Mouse (Mus musculus): ENCODE data around the gene Nepro. TPM values are rescaled to one million over a fixed set of nuclear protein-coding genes. Genes with fewer than 3 reads are reported as not detected.

Gene Nepro
- polyA plus RNA-seq, 1 experiment, result 3.9 TPM

GRCm38 (mm10) chr16:44686991-44687718 lies 36.9 kb upstream of the Nepro start:
- no peaks in the 10 kb centered on the region for H3K4me1 ChIP-seq (ENCODE audit: control insufficient read depth, insufficient read depth, low read length)
- 58% methylated on average over 20 of the region's 20 CpGs for WGBS
- TF ChIP-seq CTCF (IDR thresholded peaks at IDR 0.05; ENCODE audit: borderline replicate concordance, insufficient read depth, low read depth, low read length), result no peak
- no peak for TF ChIP-seq POLR2A (IDR thresholded peaks at IDR 0.05; ENCODE audit: borderline replicate concordance, insufficient read depth, low read length)
- peaks cover 2% of the 10 kb centered on the region; the same call in 1 of the 2 replicates for H3K27me3 ChIP-seq (ENCODE audit: control insufficient read depth, insufficient read depth, low read length)
- no peak overlapping the region for H3K27ac ChIP-seq (ENCODE audit: insufficient read depth, low read length)
- H3K4me3 ChIP-seq (replicated peaks; ENCODE audit: insufficient read depth, low read depth, low read length), result no peak overlapping the region
- no peak for DNase-seq

DNA sequence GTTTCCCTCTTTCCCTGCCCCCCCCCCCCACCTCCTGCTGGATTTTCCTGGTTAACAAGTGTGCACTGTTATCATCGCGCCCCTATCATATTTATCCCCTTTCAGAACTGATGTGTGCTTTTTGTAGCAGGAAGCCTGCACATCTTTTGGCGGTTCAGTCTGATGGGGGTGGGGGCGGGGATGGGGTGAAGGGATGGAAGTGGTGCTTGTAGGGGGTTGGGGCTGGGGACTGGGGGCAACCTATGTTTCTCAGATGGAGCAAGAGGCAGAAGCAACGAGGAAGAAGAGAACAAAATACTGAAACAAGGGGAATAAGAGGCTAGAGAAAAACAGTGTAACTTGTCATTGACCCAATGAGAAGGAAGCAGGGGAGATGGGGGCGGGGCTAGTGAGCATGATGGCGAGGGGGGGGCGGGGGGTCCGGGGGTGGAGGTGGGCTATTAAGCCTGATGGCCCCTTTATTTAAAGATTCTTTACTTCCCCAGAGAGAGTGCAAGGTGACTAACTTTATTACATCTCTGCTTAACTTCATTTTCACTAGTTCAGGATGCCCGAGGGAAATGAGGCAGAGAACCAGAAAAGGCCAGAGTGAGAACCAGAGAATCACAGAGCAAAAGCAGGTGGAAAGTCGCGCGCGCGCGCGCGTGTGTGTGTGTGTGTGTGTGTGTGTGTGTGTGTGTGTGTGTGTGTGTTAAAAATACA lies 36.2 kb upstream of the Nepro start:
- no peak overlapping the region for H3K27ac ChIP-seq (ENCODE audit: insufficient read depth, low read length)
- TF ChIP-seq POLR2A (IDR thresholded peaks at IDR 0.05; ENCODE audit: borderline replicate concordance, insufficient read depth, low read length), result no peak
- TF ChIP-seq CTCF (IDR thresholded peaks at IDR 0.05; ENCODE audit: borderline replicate concordance, insufficient read depth, low read depth, low read length), result no peak
- H3K4me1 ChIP-seq (ENCODE audit: control insufficient read depth, insufficient read depth, low read length), result no peaks in the 10 kb centered on the region
- 29% methylated on average over 18 of the region's 18 CpGs for WGBS
- H3K27me3 ChIP-seq (ENCODE audit: control insufficient read depth, insufficient read depth, low read length), result peaks cover 2% of the 10 kb centered on the region; the same call in 1 of the 2 replicates
- DNase-seq, result no peak
- H3K4me3 ChIP-seq (replicated peaks; ENCODE audit: insufficient read depth, low read depth, low read length), result no peak overlapping the region

GRCm38 (mm10) chr16:44688507-44688906 lies 35.6 kb upstream of the Nepro start:
- Histone ChIP-seq H3K27me3 (ENCODE audit: control insufficient read depth, insufficient read depth, low read length) (peaks cover 2% of the 10 kb centered on the region; the same call in 1 of the 2 replicates), H3K4me1 (ENCODE audit: control insufficient read depth, insufficient read depth, low read length) (no peaks in the 10 kb centered on the region), H3K4me3 (replicated peaks; ENCODE audit: insufficient read depth, low read depth, low read length) (no peak overlapping the region), H3K27ac (ENCODE audit: insufficient read depth, low read length) (no peak overlapping the region)
- DNase-seq, result no peak
- TF ChIP-seq CTCF (IDR thresholded peaks at IDR 0.05; ENCODE audit: borderline replicate concordance, insufficient read depth, low read depth, low read length) (no peak), POLR2A (IDR thresholded peaks at IDR 0.05; ENCODE audit: borderline replicate concordance, insufficient read depth, low read length) (no peak)
- 50% methylated on average over 4 of the region's 4 CpGs for WGBS

- TF ChIP-seq POLR2A (IDR thresholded peaks at IDR 0.05; ENCODE audit: borderline replicate concordance, insufficient read depth, low read length) (no peak), CTCF (IDR thresholded peaks at IDR 0.05; ENCODE audit: borderline replicate concordance, insufficient read depth, low read depth, low read length) (no peak)
- no peak overlapping the region for H3K4me3 ChIP-seq (replicated peaks; ENCODE audit: insufficient read depth, low read depth, low read length)
- no peaks in the 10 kb centered on the region for H3K4me1 ChIP-seq (ENCODE audit: control insufficient read depth, insufficient read depth, low read length)
- WGBS, result 94% methylated on average over 2 of the region's 2 CpGs
- no peak for DNase-seq
- H3K27me3 ChIP-seq (ENCODE audit: control insufficient read depth, insufficient read depth, low read length), result peaks cover 2% of the 10 kb centered on the region; the same call in 1 of the 2 replicates
- no peak overlapping the region for H3K27ac ChIP-seq (ENCODE audit: insufficient read depth, low read length)
Observed at GRCm38 (mm10) chr16:44690501-44690900, 33.6 kb upstream of the Nepro start.

DNA sequence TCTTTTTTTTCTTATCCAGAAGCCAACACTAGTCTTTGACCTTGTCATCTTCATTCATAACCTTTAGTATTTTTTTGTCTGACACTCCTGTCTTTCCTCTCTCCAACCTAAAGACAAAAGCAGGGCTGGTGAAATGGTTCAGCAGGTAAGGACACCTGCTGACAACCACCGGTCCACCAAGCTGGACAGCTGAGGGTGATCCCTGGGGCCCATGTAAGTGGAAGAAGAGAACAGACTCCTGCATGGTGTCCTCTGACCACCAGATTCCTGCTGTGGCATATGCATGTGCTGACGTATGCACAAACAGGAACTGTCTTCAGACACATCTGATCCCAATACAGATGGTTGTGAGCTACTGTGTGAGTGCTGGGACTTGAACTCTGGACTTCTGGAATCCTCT lies 33.0 kb upstream of the Nepro start:
- DNase-seq, result no peak
- H3K4me3 ChIP-seq (replicated peaks; ENCODE audit: insufficient read depth, low read depth, low read length), result no peak overlapping the region
- H3K4me1 ChIP-seq (ENCODE audit: control insufficient read depth, insufficient read depth, low read length), result no peaks in the 10 kb centered on the region
- H3K27ac ChIP-seq (ENCODE audit: insufficient read depth, low read length), result no peak overlapping the region
- no peak for TF ChIP-seq POLR2A (IDR thresholded peaks at IDR 0.05; ENCODE audit: borderline replicate concordance, insufficient read depth, low read length)
- TF ChIP-seq CTCF (IDR thresholded peaks at IDR 0.05; ENCODE audit: borderline replicate concordance, insufficient read depth, low read depth, low read length), result no peak
- WGBS, result 76% methylated on average over 2 of the region's 2 CpGs
- H3K27me3 ChIP-seq (ENCODE audit: control insufficient read depth, insufficient read depth, low read length), result peaks cover 2% of the 10 kb centered on the region; the same call in 1 of the 2 replicates

DNA sequence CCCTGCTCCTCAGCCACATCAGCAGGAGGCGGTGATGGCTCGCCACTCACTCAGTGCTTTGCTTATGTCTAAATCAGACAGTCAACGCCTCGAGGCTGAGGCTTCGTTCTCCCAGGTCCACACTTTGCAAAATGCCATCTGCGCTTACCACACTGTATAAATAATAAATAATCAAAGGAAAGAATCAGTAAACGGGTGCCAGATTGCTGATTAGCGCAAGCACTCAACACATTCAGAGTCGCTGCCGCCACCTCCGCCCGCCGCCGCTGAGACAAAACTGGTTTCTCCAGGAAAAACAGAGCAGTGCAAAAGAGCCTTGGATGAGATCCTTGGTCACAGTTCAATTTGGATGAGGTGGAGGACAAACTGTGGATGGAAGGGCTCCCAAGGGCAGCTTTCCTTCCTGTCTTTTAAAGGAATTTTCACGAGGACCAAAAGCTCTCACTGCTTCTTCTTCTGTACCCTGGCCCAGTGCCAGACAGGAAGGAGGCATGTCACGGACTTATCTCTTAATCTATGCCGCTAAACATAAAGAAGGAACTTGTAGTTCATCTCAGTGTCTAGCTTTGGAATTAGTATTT lies 32.5 kb upstream of the Nepro start:
- Histone ChIP-seq H3K27me3 (ENCODE audit: control insufficient read depth, insufficient read depth, low read length) (peaks cover 2% of the 10 kb centered on the region; the same call in 1 of the 2 replicates), H3K4me3 (replicated peaks; ENCODE audit: insufficient read depth, low read depth, low read length) (peak overlapping the region; percentile 43), H3K27ac (ENCODE audit: insufficient read depth, low read length) (peak overlapping the region; percentile 45), H3K4me1 (ENCODE audit: control insufficient read depth, insufficient read depth, low read length) (no peaks in the 10 kb centered on the region)
- TF ChIP-seq POLR2A (IDR thresholded peaks at IDR 0.05; ENCODE audit: borderline replicate concordance, insufficient read depth, low read length), result no peak
- no peak for TF ChIP-seq CTCF (IDR thresholded peaks at IDR 0.05; ENCODE audit: borderline replicate concordance, insufficient read depth, low read depth, low read length)
- 4% methylated on average over 17 of the region's 17 CpGs for WGBS
- peak; percentile 71 to 75 for DNase-seq

DNA sequence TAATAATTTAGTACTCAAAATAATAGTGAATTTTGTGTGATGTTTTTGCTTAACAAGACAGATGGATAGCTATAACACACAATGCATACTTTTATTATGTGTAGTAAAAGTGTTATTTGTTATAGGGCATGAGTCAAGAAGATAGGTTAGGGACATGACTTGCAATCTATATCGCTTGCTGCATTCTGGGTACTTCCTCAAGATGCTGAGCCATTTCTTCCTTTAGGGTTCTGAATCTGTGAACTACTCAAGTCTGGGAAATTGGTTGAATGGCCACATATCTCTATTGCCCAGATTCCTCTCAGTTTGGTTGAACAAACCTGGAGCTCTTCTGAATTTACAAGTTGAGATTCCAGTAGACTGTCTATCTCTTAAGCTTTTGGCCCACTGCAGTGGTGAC lies 31.6 kb upstream of the Nepro start:
- no peak overlapping the region for H3K27ac ChIP-seq (ENCODE audit: insufficient read depth, low read length)
- no peak for DNase-seq
- no peak overlapping the region for H3K4me3 ChIP-seq (replicated peaks; ENCODE audit: insufficient read depth, low read depth, low read length)
- TF ChIP-seq POLR2A (IDR thresholded peaks at IDR 0.05; ENCODE audit: borderline replicate concordance, insufficient read depth, low read length), result no peak
- TF ChIP-seq CTCF (IDR thresholded peaks at IDR 0.05; ENCODE audit: borderline replicate concordance, insufficient read depth, low read depth, low read length), result no peak
- 92% methylated on average over 1 of the region's 1 CpGs for WGBS
- H3K4me1 ChIP-seq (ENCODE audit: control insufficient read depth, insufficient read depth, low read length), result no peaks in the 10 kb centered on the region
- H3K27me3 ChIP-seq (ENCODE audit: control insufficient read depth, insufficient read depth, low read length), result no peaks in the 10 kb centered on the region
